Mouse (Mus musculus) thymus, adult 2 months (tissue): ENCODE measurements at regions not wholly inside any gene's neighbourhood (a gene's known extent, or its start where the extent isn't known, plus 50 kb on each side); places are given as distances from the start of the nearest gene placed in this dataset.

Experiments used
- CTCF ChIP-seq: fragments of 200-500 bp; IDR thresholded peaks from 2 replicates; pipeline ENCODE4 v1.5.1; 2012; ENCODE audit warnings: mild to moderate bottlenecking, control low read depth, low read length, moderate library complexity, borderline replicate concordance; ENCODE audit not compliant: control insufficient read depth, poor library complexity, insufficient read depth; ENCODE audit errors: extremely low read depth
- POLR2A ChIP-seq: fragments of 200-500 bp; IDR thresholded peaks from 2 replicates; pipeline ENCODE4 v1.6.1; 2012; ENCODE audit warnings: mild to moderate bottlenecking, low read length, control low read depth, moderate library complexity; ENCODE audit not compliant: control insufficient read depth, poor library complexity, insufficient read depth; ENCODE audit errors: extremely low read depth

GRCm38 (mm10) chr11:111377165-111377564 is 311.2 kb downstream of the Kcnj2 start:
- TF ChIP-seq CTCF (no peak), POLR2A (no peak)
